In genomic region chr2:169843553-169843952, GRCm38 (mm10) we compare ENCODE assay signal across 24 mouse cellular contexts.
DNase-seq lines count a peak whose midpoint lies in the region; ATAC-seq lines count a peak whose summit lies in the region.
"Had no signal": no experiment of that assay in that cellular context is flagged by ENCODE, and none has a peak within 500 bp of the region (broad histone marks: within the 10 kb centered on the region; RNA-seq: fewer than 3 reads in every experiment).

No protein-coding gene starts in this region.

- no peaks in the 10 kb centered on the region for H3K27me3 ChIP-seq in kidney, embryonic 15.5 days
- no peaks in the 10 kb centered on the region for H3K27me3 ChIP-seq in neural tube, embryonic 13.5 days
- no peaks in the 10 kb centered on the region for H3K27me3 ChIP-seq in neural tube, embryonic 15.5 days (replicated peaks)
- H3K27me3 ChIP-seq in limb, embryonic 12.5 days: no peaks in the 10 kb centered on the region
- no peaks in the 10 kb centered on the region for H3K27me3 ChIP-seq in forebrain, embryonic 15.5 days
- H3K27me3 ChIP-seq: hindbrain, embryonic 15.5 days; liver, embryonic 13.5 days; stomach, embryonic 15.5 days had no signal

- ATAC-seq in kidney, embryonic 15.5 days (replicated peaks; ENCODE audit: low FRiP score): peak; percentile 48; the same call in 1 of the 2 replicates
- ATAC-seq in neural tube, embryonic 13.5 days (ENCODE audit: low read depth): no peak
- no peak for ATAC-seq in neural tube, embryonic 15.5 days (ENCODE audit: low FRiP score)
- ATAC-seq in limb, embryonic 12.5 days (ENCODE audit: insufficient number of reproducible peaks, insufficient read depth, low FRiP score, low TSS enrichment, low read depth): peak; percentile 83
- ATAC-seq in forebrain, embryonic 15.5 days (replicated peaks): no peak
- ATAC-seq: forebrain, embryonic 14.5 days had no signal

- intact Hi-C loops in gastrocnemius, postnatal 36 days (cut with DNase I): no loop called here

- H3K27ac ChIP-seq in kidney, embryonic 15.5 days: 0 out of 2 replicates have a peak overlapping the region, but pooled peaks have one; percentile 18
- H3K27ac ChIP-seq in neural tube, embryonic 13.5 days (replicated peaks): 0 out of 2 replicates have a peak overlapping the region, but pooled peaks have one; percentile 13
- no peak overlapping the region for H3K27ac ChIP-seq in neural tube, embryonic 15.5 days (replicated peaks)
- peak overlapping the region; percentile 77 for H3K27ac ChIP-seq in limb, embryonic 12.5 days
- no peak overlapping the region for H3K27ac ChIP-seq in forebrain, embryonic 15.5 days (replicated peaks)
- H3K27ac ChIP-seq: heart, embryonic 13.5 days; hindbrain, embryonic 15.5 days; layer of hippocampus, adult 2 months; liver, embryonic 13.5 days; macrophage; stomach, embryonic 15.5 days had no signal

- H3K4me1 ChIP-seq in kidney, embryonic 15.5 days: peaks cover 17% of the 10 kb centered on the region; the same call in 1 of the 2 replicates
- H3K4me1 ChIP-seq in neural tube, embryonic 13.5 days (replicated peaks): peaks cover 75% of the 10 kb centered on the region
- H3K4me1 ChIP-seq in neural tube, embryonic 15.5 days: peaks cover 47% of the 10 kb centered on the region
- H3K4me1 ChIP-seq in limb, embryonic 12.5 days (replicated peaks): peaks cover 40% of the 10 kb centered on the region
- peaks cover 3% of the 10 kb centered on the region; the same call in 1 of the 2 replicates for H3K4me1 ChIP-seq in forebrain, embryonic 15.5 days
- H3K4me1 ChIP-seq: heart, embryonic 13.5 days; liver, embryonic 13.5 days; stomach, embryonic 15.5 days had no signal

- no peaks in the 10 kb centered on the region for H3K36me3 ChIP-seq in kidney, embryonic 15.5 days
- no peaks in the 10 kb centered on the region for H3K36me3 ChIP-seq in neural tube, embryonic 13.5 days
- H3K36me3 ChIP-seq in neural tube, embryonic 15.5 days: no peaks in the 10 kb centered on the region
- no peaks in the 10 kb centered on the region for H3K36me3 ChIP-seq in limb, embryonic 12.5 days
- no peaks in the 10 kb centered on the region for H3K36me3 ChIP-seq in forebrain, embryonic 15.5 days
- H3K36me3 ChIP-seq: heart, embryonic 13.5 days; hindbrain, embryonic 15.5 days; liver, embryonic 13.5 days; stomach, embryonic 15.5 days had no signal

- no peak overlapping the region for H3K4me3 ChIP-seq in kidney, embryonic 15.5 days (replicated peaks)
- H3K4me3 ChIP-seq in neural tube, embryonic 13.5 days: no peak overlapping the region
- H3K4me3 ChIP-seq in neural tube, embryonic 15.5 days (replicated peaks): no peak overlapping the region
- H3K4me3 ChIP-seq in limb, embryonic 12.5 days (replicated peaks): no peak overlapping the region
- no peak overlapping the region for H3K4me3 ChIP-seq in forebrain, embryonic 15.5 days
- H3K4me3 ChIP-seq: heart, embryonic 13.5 days; hindbrain, embryonic 15.5 days; layer of hippocampus, adult 2 months; liver, embryonic 13.5 days; stomach, embryonic 15.5 days had no signal

- no peak overlapping the region for H3K9ac ChIP-seq in kidney, embryonic 15.5 days
- no peak overlapping the region for H3K9ac ChIP-seq in neural tube, embryonic 13.5 days
- no peak overlapping the region for H3K9ac ChIP-seq in neural tube, embryonic 15.5 days (replicated peaks)
- no peak overlapping the region for H3K9ac ChIP-seq in limb, embryonic 12.5 days (replicated peaks)
- H3K9ac ChIP-seq in forebrain, embryonic 15.5 days (replicated peaks): no peak overlapping the region
- H3K9ac ChIP-seq: heart, embryonic 13.5 days; hindbrain, embryonic 15.5 days; liver, embryonic 13.5 days; stomach, embryonic 15.5 days had no signal

- 46% methylated on average over 6 of the region's 6 CpGs for WGBS in kidney, embryonic 15.5 days
- WGBS in neural tube, embryonic 13.5 days: 49% methylated on average over 6 of the region's 6 CpGs
- 45% methylated on average over 6 of the region's 6 CpGs for WGBS in neural tube, embryonic 15.5 days
- WGBS in limb, embryonic 12.5 days: 15% methylated on average over 6 of the region's 6 CpGs
- 58% methylated on average over 6 of the region's 6 CpGs for WGBS in forebrain, embryonic 15.5 days

- H3K4me2 ChIP-seq in kidney, embryonic 15.5 days: no peak overlapping the region
- no peak overlapping the region for H3K4me2 ChIP-seq in neural tube, embryonic 13.5 days
- no peak overlapping the region for H3K4me2 ChIP-seq in neural tube, embryonic 15.5 days
- 0 out of 2 replicates have a peak overlapping the region, but pooled peaks have one; percentile 3 for H3K4me2 ChIP-seq in limb, embryonic 12.5 days
- H3K4me2 ChIP-seq in forebrain, embryonic 15.5 days (replicated peaks): no peak overlapping the region
- H3K4me2 ChIP-seq: heart, embryonic 13.5 days; hindbrain, embryonic 15.5 days; liver, embryonic 13.5 days; stomach, embryonic 15.5 days had no signal

- no peaks in the 10 kb centered on the region for H3K9me3 ChIP-seq in kidney, embryonic 15.5 days (replicated peaks)
- H3K9me3 ChIP-seq in neural tube, embryonic 13.5 days: no peaks in the 10 kb centered on the region
- H3K9me3 ChIP-seq in neural tube, embryonic 15.5 days (replicated peaks): no peaks in the 10 kb centered on the region
- H3K9me3 ChIP-seq in limb, embryonic 12.5 days: no peaks in the 10 kb centered on the region
- no peaks in the 10 kb centered on the region for H3K9me3 ChIP-seq in forebrain, embryonic 15.5 days
- H3K9me3 ChIP-seq: heart, embryonic 13.5 days; hindbrain, embryonic 15.5 days; liver, embryonic 13.5 days; stomach, embryonic 15.5 days had no signal

- DNase-seq in kidney, postnatal 36 days: no peak
- DNase-seq in gastrocnemius, postnatal 36 days: no peak
- DNase-seq: adrenal gland, postnatal 36 days; cerebellum, adult 18-20 months; cerebellum, postnatal 10 days; heart, postnatal 10 days; kidney, adult 2 months; kidney, postnatal 25 days; left cerebral cortex, postnatal 4 days; liver, embryonic 13.5 days; lung, adult 18-20 months; midbrain, embryonic 14.5 days; right cerebral cortex, postnatal 25 days had no signal

Comparison
In these comparisons a context has a peak if more than half of its experiments do, and no peak if none do; other contexts are left out.
1. H3K27ac ChIP-seq: peak in kidney, embryonic 15.5 days (single experiment), neural tube, embryonic 13.5 days (single experiment) and limb, embryonic 12.5 days (single experiment); none in neural tube, embryonic 15.5 days (single experiment) and forebrain, embryonic 15.5 days (single experiment).
2. ATAC-seq: peak in kidney, embryonic 15.5 days (single experiment) and limb, embryonic 12.5 days (single experiment); none in neural tube, embryonic 13.5 days (single experiment), neural tube, embryonic 15.5 days (single experiment) and forebrain, embryonic 15.5 days (single experiment).